Mouse (Mus musculus) C2C12 (cell line): ENCODE results near the gene Aprt. TPM values are rescaled to one million over a fixed set of nuclear protein-coding genes. Genes with fewer than 3 reads are reported as not detected.

Experiments used
- H3K27me3 ChIP-seq: one replicate; pipeline ENCODE4 v1.6.1; 2011; ENCODE audit not compliant: control insufficient read depth, insufficient read depth, insufficient read length
- H3K36me3 ChIP-seq: one replicate; pipeline ENCODE4 v1.6.1; 2011; ENCODE audit not compliant: control insufficient read depth, insufficient read depth
- H3K4me3 ChIP-seq: one replicate; pipeline ENCODE4 v1.5.1; 2011; ENCODE audit warnings: mild to moderate bottlenecking, control low read depth; ENCODE audit not compliant: poor library complexity, insufficient read depth, severe bottlenecking
- H3K79me2 ChIP-seq: one replicate; pipeline ENCODE4 v1.6.1; 2011; ENCODE audit not compliant: control insufficient read depth, insufficient read depth
- H3K79me3 ChIP-seq: one replicate; pipeline ENCODE4 v1.6.1; 2011; ENCODE audit warnings: low read depth, control low read depth
- H3ac ChIP-seq: one replicate; pipeline ENCODE3; 2011; ENCODE audit warnings: low read depth; ENCODE audit not compliant: control insufficient read depth, insufficient read length
- CEBPB ChIP-seq: IDR thresholded peaks from one replicate; pipeline ENCODE4 v1.6.1; 2011; ENCODE audit warnings: low read depth, mild to moderate bottlenecking, control low read depth, moderate library complexity
- CTCF ChIP-seq: IDR thresholded peaks from one replicate; pipeline ENCODE4 v1.5.1; 2011; ENCODE audit not compliant: control insufficient read depth, insufficient read depth, insufficient read length
- FOSL1 ChIP-seq: IDR thresholded peaks from one replicate; pipeline ENCODE4 v1.8.0; 2011; ENCODE audit warnings: mild to moderate bottlenecking, low read length; ENCODE audit not compliant: poor library complexity, insufficient read depth, severe bottlenecking
- MAX ChIP-seq: IDR thresholded peaks from one replicate; pipeline ENCODE4 v1.6.1; 2011; ENCODE audit warnings: mild to moderate bottlenecking, control low read depth
- MYOD1 ChIP-seq: IDR thresholded peaks from one replicate; pipeline ENCODE4 v1.6.1; 2011; ENCODE audit warnings: low read depth; ENCODE audit not compliant: control insufficient read depth, insufficient read length
- MYOG ChIP-seq: IDR thresholded peaks from one replicate; pipeline ENCODE4 v1.6.1; 2011; ENCODE audit not compliant: control insufficient read depth, insufficient read length; ENCODE audit errors: extremely low read depth
- USF1 ChIP-seq: IDR thresholded peaks from one replicate; pipeline ENCODE4 v1.6.1; 2011; ENCODE audit warnings: low read depth, mild to moderate bottlenecking, control low read depth, moderate library complexity
- polyA plus RNA-seq: library from polyadenylated mRNA; unstranded; fragments of >200 nt; fragmentation: generic; extraction: Trizol; gene quantifications from one replicate; pipeline ENCODE4 v1.2.1, GENCODE M21; 2012; ENCODE audit warnings: missing spikeins

The Aprt gene
- polyA plus RNA-seq, 1 experiment = 615 TPM

- H3ac ChIP-seq = no peak overlapping the region
- H3K4me3 ChIP-seq = no peak overlapping the region
- H3K79me3 ChIP-seq = no peaks in the 10 kb centered on the region
- TF ChIP-seq CTCF (no peak), USF1 (no peak), CEBPB (no peak), FOSL1 (no peak), MAX (no peak), MYOG (no peak), MYOD1 (no peak)
- no peaks in the 10 kb centered on the region for H3K27me3 ChIP-seq
- H3K36me3 ChIP-seq = no peaks in the 10 kb centered on the region
- H3K79me2 ChIP-seq = no peaks in the 10 kb centered on the region
Observed at GRCm38 (mm10) chr8:122593240-122593639, 16.5 kb upstream of the Aprt start.

- Histone ChIP-seq H3ac (no peak overlapping the region), H3K36me3 (no peaks in the 10 kb centered on the region), H3K27me3 (no peaks in the 10 kb centered on the region), H3K4me3 (no peak overlapping the region), H3K79me3 (no peaks in the 10 kb centered on the region), H3K79me2 (no peaks in the 10 kb centered on the region)
- TF ChIP-seq MAX (no peak), USF1 (no peak), CEBPB (no peak)
Observed at GRCm38 (mm10) chr8:122586749-122587148, 10.0 kb upstream of the Aprt start.

- H3ac ChIP-seq = no peak overlapping the region
- H3K4me3 ChIP-seq = no peak overlapping the region
- no peaks in the 10 kb centered on the region for H3K79me2 ChIP-seq
- TF ChIP-seq CTCF = no peak
- no peak for TF ChIP-seq MYOD1
- TF ChIP-seq MYOG = no peak
- no peak for TF ChIP-seq CEBPB
- no peaks in the 10 kb centered on the region for H3K79me3 ChIP-seq
- H3K27me3 ChIP-seq = no peaks in the 10 kb centered on the region
- no peaks in the 10 kb centered on the region for H3K36me3 ChIP-seq
Observed at GRCm38 (mm10) chr8:122586171-122586570, 9.5 kb upstream of the Aprt start.

DNA sequence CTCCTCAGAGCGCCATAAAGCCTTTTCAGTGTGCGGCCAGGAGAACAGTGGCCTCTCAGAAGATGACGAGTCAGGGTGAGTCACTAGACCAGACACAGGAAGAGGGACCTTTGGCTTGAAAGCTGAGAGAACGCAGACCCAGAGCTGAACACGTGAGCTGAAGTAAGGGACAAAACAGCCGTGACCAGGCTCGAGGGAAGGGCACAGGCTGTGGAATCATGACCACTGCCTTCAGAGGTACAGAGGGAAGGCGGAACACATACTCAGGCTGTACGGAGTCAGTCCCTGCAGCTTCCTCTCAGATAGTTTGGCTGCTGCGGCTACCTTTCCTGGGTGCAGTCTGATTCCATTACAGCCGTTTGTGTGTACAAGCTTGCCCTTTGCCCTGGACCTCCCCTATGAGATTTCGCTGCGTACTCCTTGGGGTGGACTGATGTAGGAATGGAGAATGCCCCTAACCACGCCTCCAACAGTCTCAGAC lies 8.7 kb upstream of the Aprt start:
- no peak for TF ChIP-seq CTCF
- TF ChIP-seq MAX = peak; percentile 93
- no peak for TF ChIP-seq FOSL1
- TF ChIP-seq USF1 = peak; percentile 91
- Histone ChIP-seq H3K36me3 (no peaks in the 10 kb centered on the region), H3ac (peak overlapping the region; percentile 2), H3K4me3 (no peak overlapping the region), H3K27me3 (no peaks in the 10 kb centered on the region), H3K79me3 (no peaks in the 10 kb centered on the region), H3K79me2 (no peaks in the 10 kb centered on the region)

- H3K79me2 ChIP-seq = no peaks in the 10 kb centered on the region
- H3K79me3 ChIP-seq = no peaks in the 10 kb centered on the region
- no peak overlapping the region for H3K4me3 ChIP-seq
- H3K36me3 ChIP-seq = no peaks in the 10 kb centered on the region
- H3ac ChIP-seq = peak overlapping the region; percentile 66
- TF ChIP-seq USF1 (no peak), MYOD1 (peak; percentile 49)
- no peaks in the 10 kb centered on the region for H3K27me3 ChIP-seq
Observed at GRCm38 (mm10) chr8:122584981-122585380, 8.3 kb upstream of the Aprt start.

DNA sequence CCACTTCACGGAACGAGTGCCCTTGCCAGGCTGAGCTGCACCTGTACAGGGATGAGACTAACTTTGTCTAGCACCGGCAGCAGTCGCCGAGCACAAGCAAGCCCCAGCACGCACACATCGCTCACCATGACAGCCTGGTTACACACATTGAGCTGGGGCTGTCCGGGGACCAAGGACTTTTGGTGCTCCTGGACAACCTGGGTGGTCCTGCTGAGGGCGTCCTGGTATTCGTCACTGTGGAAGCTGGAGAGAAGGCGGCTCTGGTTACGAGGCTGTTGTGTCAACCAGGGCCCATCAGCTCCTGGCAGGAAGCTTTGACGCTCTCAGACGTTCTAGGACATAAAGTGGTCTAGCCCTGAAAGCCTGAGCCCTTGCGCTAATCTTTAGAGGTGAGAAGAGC lies 4.2 kb upstream of the Aprt start:
- Histone ChIP-seq H3ac (no peak overlapping the region), H3K4me3 (no peak overlapping the region), H3K27me3 (no peaks in the 10 kb centered on the region), H3K79me2 (peaks cover 7% of the 10 kb centered on the region), H3K36me3 (no peaks in the 10 kb centered on the region), H3K79me3 (peaks cover 4% of the 10 kb centered on the region)
- TF ChIP-seq FOSL1 = no peak
- no peak for TF ChIP-seq CTCF
- TF ChIP-seq CEBPB = no peak
- TF ChIP-seq USF1 = no peak
- TF ChIP-seq MAX = no peak
- no peak for TF ChIP-seq MYOG
- no peak for TF ChIP-seq MYOD1
